Mouse (Mus musculus): Measurements from ENCODE around the gene Htr1d.

DNA sequence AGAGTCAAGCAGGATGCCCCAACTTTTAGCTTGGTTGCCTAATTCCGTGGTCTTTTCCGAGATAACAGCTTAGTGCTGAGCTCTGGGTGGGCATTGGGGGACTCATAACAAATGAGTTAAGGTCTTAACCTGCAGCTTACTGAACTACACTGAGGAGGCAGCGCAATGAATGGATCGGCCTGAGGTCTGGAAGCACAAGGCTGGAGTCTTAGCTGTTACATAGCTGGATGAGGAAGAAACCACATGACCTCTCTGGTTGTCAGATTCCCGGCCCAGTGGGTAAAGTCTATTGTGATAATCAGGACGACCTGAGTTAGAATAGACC lies 38.4 kb downstream of the Htr1d start:
- TF ChIP-seq CTCF (conservative IDR thresholded peaks at IDR 0.05; ENCODE audit: low read length) (no peak), NANOG (IDR thresholded peaks at IDR 0.05; ENCODE audit: borderline replicate concordance, low read length) (no peak)
